Mouse (Mus musculus): ENCODE measurements around the gene Marveld1. TPM values are rescaled to one million over a fixed set of nuclear protein-coding genes. Genes with fewer than 3 reads are reported as not detected.

Gene Marveld1
- polyA plus RNA-seq, 1 experiment from 2014 or later, result 4.3 TPM

GRCm38 (mm10) chr19:42193311-42193710, 46.1 kb downstream of the Marveld1 start:
- no peak overlapping the region for H3K4me2 ChIP-seq
- no peak overlapping the region for H3K27ac ChIP-seq (replicated peaks)
- peaks cover 20% of the 10 kb centered on the region for H3K36me3 ChIP-seq
- H3K9ac ChIP-seq, result no peak overlapping the region
- H3K4me1 ChIP-seq (replicated peaks), result no peaks in the 10 kb centered on the region
- no peaks in the 10 kb centered on the region for H3K9me3 ChIP-seq
- no peaks in the 10 kb centered on the region for H3K27me3 ChIP-seq
- 50% methylated on average over 2 of the region's 2 CpGs for WGBS
- ATAC-seq (ENCODE audit: low FRiP score, low read depth), result peak; percentile 28; the same call in 1 of the 2 replicates
- no peak overlapping the region for H3K4me3 ChIP-seq

DNA sequence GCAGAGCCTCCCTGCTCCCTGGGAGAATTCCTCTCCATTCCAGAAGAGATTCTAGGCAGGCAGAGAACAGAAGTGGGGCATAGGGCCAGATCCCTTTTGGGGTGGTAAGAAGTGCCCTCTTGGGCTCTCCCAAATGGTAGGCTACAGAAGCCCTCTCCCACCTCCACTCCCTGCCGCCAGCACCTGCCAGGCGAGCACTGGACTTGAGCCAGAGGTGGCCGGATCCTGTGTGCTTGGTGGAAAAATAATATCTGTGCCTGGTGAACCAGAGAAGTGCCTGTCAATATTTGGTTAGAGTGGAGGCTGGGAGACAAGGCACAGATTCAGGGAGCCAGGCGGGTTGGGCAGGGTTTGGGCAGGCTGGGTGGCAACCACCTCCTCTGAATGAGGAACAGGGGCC, 49.2 kb downstream of the Marveld1 start:
- peaks cover 28% of the 10 kb centered on the region for H3K27me3 ChIP-seq
- no peak for ATAC-seq (ENCODE audit: low FRiP score, low read depth)
- H3K4me3 ChIP-seq, result no peak overlapping the region
- no peak overlapping the region for H3K27ac ChIP-seq (replicated peaks)
- H3K9ac ChIP-seq, result no peak overlapping the region
- peaks cover 9% of the 10 kb centered on the region; the same call in 1 of the 2 replicates for H3K36me3 ChIP-seq
- no peaks in the 10 kb centered on the region for H3K9me3 ChIP-seq
- WGBS, result 83% methylated on average over 4 of the region's 4 CpGs
- H3K4me2 ChIP-seq, result no peak overlapping the region
- peaks cover 5% of the 10 kb centered on the region for H3K4me1 ChIP-seq (replicated peaks)

- WGBS, result 67% methylated on average over 4 of the region's 4 CpGs
- Histone ChIP-seq H3K4me3 (no peak overlapping the region), H3K27ac (replicated peaks) (no peak overlapping the region), H3K9ac (no peak overlapping the region), H3K4me2 (no peak overlapping the region), H3K9me3 (no peaks in the 10 kb centered on the region), H3K4me1 (replicated peaks) (peaks cover 12% of the 10 kb centered on the region), H3K27me3 (peaks cover 35% of the 10 kb centered on the region), H3K36me3 (peaks cover 3% of the 10 kb centered on the region; the same call in 1 of the 2 replicates)
- no peak for ATAC-seq (ENCODE audit: low FRiP score, low read depth)
Measured at GRCm38 (mm10) chr19:42197066-42197465, 49.9 kb downstream of the Marveld1 start.

DNA sequence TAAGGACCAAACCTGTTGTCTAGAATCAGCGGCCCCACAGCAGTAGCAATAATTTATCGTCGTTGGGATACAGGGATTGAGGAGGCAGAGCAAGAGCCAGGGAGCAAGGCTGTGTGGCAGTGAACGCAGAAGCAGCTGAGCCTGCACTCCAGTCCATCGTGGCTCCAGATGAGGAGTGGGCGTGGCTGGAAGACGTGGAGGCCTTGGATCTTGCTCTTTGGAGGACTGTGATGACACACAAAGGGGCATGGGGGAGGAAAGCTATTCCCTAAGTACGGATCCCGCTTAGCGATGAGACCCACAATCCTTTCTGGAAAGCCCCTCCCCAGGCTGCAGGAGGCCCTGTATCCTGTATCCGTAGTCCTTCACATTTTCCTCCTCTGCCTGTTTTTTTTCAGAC, 50.8 kb downstream of the Marveld1 start:
- Histone ChIP-seq H3K4me1 (replicated peaks) (peaks cover 17% of the 10 kb centered on the region), H3K27me3 (peaks cover 44% of the 10 kb centered on the region), H3K27ac (replicated peaks) (no peak overlapping the region), H3K9ac (no peak overlapping the region), H3K4me2 (no peak overlapping the region), H3K9me3 (no peaks in the 10 kb centered on the region), H3K4me3 (no peak overlapping the region), H3K36me3 (no peaks in the 10 kb centered on the region)
- ATAC-seq (ENCODE audit: low FRiP score, low read depth), result no peak
- 48% methylated on average over 11 of the region's 11 CpGs for WGBS

Other genes with a start within 250 kb of the Marveld1 start
- 530 and 573 TPM in 2 replicates for gene Pgam1, start 235.5 kb upstream of the Marveld1 start, polyA plus RNA-seq (2015; fragmentation: Nextera tagmentation; extraction: Ambion mirVana)
- gene Exosc1, start 214.0 kb upstream of the Marveld1 start, polyA plus RNA-seq (2015; fragmentation: Nextera tagmentation; extraction: Ambion mirVana), result 52.3 and 59.8 TPM in 2 replicates
- 85.9 and 86.6 TPM in 2 replicates for gene Zdhhc16, start 213.9 kb upstream of the Marveld1 start, polyA plus RNA-seq (2015; fragmentation: Nextera tagmentation; extraction: Ambion mirVana)
- 31.3 and 33.4 TPM in 2 replicates for gene Mms19, start 166.2 kb upstream of the Marveld1 start, polyA plus RNA-seq (2015; fragmentation: Nextera tagmentation; extraction: Ambion mirVana)
- 13.0 and 15.0 TPM in 2 replicates for gene Ubtd1, start 165.6 kb upstream of the Marveld1 start, polyA plus RNA-seq (2015; fragmentation: Nextera tagmentation; extraction: Ambion mirVana)
- 1.0 and 1.3 TPM in 2 replicates for gene Ankrd2, start 111.4 kb upstream of the Marveld1 start, polyA plus RNA-seq (2015; fragmentation: Nextera tagmentation; extraction: Ambion mirVana)
- 1.6 and 1.8 TPM in 2 replicates for gene Hoga1, start 101.8 kb upstream of the Marveld1 start, polyA plus RNA-seq (2015; fragmentation: Nextera tagmentation; extraction: Ambion mirVana)
- 0.12 and 0.14 TPM in 2 replicates for gene 4933411K16Rik, start 95.2 kb upstream of the Marveld1 start, polyA plus RNA-seq (2015; fragmentation: Nextera tagmentation; extraction: Ambion mirVana)
- 130 and 140 TPM in 2 replicates for gene Morn4, start 61.0 kb upstream of the Marveld1 start, polyA plus RNA-seq (2015; fragmentation: Nextera tagmentation; extraction: Ambion mirVana)
- 29.5 and 33.5 TPM in 2 replicates for gene Pi4k2a, start 56.9 kb upstream of the Marveld1 start, polyA plus RNA-seq (2015; fragmentation: Nextera tagmentation; extraction: Ambion mirVana)
- gene Avpi1, start 18.3 kb upstream of the Marveld1 start, polyA plus RNA-seq (2015; fragmentation: Nextera tagmentation; extraction: Ambion mirVana), result 7.8 and 9.6 TPM in 2 replicates
- gene Zfyve27, start 16.6 kb downstream of the Marveld1 start, polyA plus RNA-seq (2015; fragmentation: Nextera tagmentation; extraction: Ambion mirVana), result 60.0 and 65.0 TPM in 2 replicates
- gene Sfrp5, start 54.9 kb downstream of the Marveld1 start, polyA plus RNA-seq (2015; fragmentation: Nextera tagmentation; extraction: Ambion mirVana), result 3.2 and 4.0 TPM in 2 replicates
- 61.7 and 68.4 TPM in 2 replicates for gene Golga7b, start 100.2 kb downstream of the Marveld1 start, polyA plus RNA-seq (2015; fragmentation: Nextera tagmentation; extraction: Ambion mirVana)

Measured in hindbrain, embryonic 15.5 days (tissue).